Mouse (Mus musculus) urinary bladder, postnatal 4 days (tissue): ENCODE data around the gene Tmcc1.
"Not testable (repeated sequence)": the region's sequence is repeated elsewhere in the genome, so short reads cannot be mapped to it uniquely, and the experiment has no call there.

ENCODE experiments used
- DNase-seq, 2 experiments: peaks; one replicate each; pipeline ENCODE4 v3.0.0; 2021 to 2022; ENCODE audit warnings: low spot score in 2 of 2

The Tmcc1 gene

GRCm38 (mm10) chr6:116077608-116078007 is 115.7 kb downstream of the Tmcc1 start:
- DNase-seq, result no peak

- DNase-seq, result no peak
These were observed 118.4 kb downstream of the Tmcc1 start for GRCm38 (mm10) chr6:116074892-116075291.

DNA sequence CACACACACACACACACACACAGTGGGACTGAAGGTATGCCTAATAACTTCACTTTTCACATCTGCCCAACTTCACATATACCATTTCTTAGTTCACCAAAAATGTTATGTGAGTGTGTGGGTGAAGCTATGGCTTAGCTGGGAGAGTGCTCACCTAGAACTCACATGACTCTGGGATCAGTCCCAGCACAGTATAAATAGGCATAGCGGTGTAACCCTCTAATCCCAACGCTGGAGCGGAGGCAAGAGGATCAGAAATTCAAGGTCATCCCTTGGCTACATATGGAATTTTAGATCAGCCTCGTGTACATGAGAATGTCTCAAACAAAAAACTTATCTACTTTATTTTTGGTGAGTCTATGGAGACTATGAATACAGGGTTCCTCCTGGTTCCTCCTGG is 119.7 kb downstream of the Tmcc1 start:
- DNase-seq, result no peak

DNA sequence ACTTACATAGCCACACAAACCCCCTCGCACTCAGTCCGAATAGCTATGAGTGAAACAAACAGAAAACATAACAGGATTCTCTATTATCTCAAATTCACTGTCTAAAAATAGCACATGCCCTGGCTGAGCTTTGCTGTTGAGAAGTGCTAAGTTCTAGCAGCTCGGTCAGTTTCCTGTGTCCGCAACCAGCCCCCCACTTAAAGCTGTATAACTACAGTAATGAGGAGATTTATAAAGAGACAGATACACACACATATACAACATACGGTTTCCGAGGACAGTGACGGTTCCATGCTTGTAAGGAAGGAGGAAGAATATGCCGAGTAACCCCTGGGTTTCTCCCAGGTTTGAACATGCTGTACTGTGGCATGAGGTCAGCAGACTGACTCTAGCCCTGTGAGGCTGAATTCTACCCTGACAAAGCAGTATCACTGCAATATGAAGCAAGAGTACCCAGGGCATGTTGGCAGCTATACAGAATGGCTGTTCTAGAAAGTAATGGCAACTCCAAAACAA is 120.5 kb downstream of the Tmcc1 start:
- no peak for DNase-seq

- DNase-seq, result no peak
These were observed 121.0 kb downstream of the Tmcc1 start for GRCm38 (mm10) chr6:116072221-116072745.

DNA sequence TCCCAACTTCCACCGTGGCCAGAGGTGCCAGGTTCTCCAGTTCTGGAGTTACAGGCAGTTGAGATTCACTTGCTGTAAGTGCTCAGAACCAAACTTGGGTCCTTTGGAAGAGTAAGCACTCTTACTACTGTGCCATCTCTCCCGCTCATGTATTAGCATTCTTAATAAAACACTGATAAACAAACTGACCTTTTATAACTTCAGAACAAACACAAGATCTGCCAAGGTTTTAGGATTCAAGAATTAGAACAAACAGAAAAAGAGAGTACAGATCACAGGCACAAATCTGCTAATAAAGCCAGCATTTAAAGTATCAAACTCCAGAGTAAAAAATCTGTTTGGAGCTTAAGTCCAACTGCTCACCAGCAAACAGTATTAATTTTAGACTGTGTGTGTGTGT is 121.5 kb downstream of the Tmcc1 start:
- no peak for DNase-seq

- no peak for DNase-seq
These were observed 122.7 kb downstream of the Tmcc1 start for GRCm38 (mm10) chr6:116070558-116070957.

GRCm38 (mm10) chr6:116063516-116063915 is 129.8 kb downstream of the Tmcc1 start:
- DNase-seq, result no peak

GRCm38 (mm10) chr6:116059542-116059941 is 133.7 kb downstream of the Tmcc1 start:
- DNase-seq, result not testable (repeated sequence)

DNA sequence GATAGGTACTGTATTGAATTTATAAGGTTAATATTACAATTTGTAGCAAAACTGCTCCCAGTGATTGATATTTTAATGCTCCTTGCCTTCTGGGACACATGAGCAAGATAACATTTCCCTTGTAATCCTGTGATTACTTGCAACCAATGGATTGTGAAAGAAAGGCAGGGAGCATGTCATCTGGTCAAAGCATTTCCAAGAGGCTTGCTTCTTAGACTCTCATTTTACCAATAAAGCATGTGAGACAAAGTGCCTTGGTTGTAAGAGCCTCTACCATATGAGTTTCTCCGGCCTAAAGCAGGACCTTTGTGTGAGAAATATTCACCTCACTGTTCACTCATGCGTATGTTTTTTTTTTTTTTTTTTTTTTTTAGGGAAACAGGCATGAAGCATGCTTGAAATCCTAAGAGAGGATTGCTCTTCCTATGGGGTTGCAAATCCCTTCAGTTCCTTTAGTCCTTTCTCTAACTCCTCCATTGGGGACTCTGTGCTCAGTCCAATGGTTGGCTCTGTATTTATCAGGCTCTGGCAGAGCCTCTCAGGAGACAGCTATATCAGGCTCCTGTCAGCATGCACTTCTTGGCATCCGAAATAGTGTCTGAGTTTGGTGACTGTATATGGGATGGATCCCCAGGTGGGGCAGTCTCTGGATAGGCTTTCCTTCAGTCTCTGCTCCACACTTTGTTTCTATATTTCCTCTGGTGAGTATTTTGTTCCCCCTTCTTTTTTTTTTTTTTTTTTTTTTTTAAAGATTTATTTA is 134.6 kb downstream of the Tmcc1 start:
- no peak for DNase-seq

GRCm38 (mm10) chr6:116056676-116057264 is 136.5 kb downstream of the Tmcc1 start:
- DNase-seq, result no peak

- no peak for DNase-seq
These were observed 137.5 kb downstream of the Tmcc1 start for GRCm38 (mm10) chr6:116055766-116056165.

- DNase-seq, result no peak
These were observed 138.2 kb downstream of the Tmcc1 start for GRCm38 (mm10) chr6:116055001-116055471.

DNA sequence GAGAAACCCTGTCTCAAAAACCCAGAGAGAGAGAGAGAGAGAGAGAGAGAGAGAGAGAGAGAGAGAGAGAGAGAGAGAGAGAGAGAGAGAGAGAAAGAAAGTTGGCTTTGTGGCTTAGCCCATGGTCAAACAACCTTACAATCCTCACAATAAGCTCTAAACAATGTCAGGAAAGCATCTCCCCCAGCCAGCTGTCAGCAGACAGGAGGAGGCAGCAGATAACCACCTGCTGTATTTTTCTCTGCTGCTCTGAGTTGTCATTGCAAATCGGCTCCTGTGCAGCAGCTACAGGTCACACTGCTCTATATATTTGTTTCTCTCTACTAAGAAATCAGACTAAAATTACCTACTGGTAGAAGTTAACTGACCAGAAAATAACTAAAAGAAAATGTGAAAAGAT is 145.4 kb downstream of the Tmcc1 start:
- no peak for DNase-seq

- DNase-seq, result no peak
These were observed 145.9 kb downstream of the Tmcc1 start for GRCm38 (mm10) chr6:116047366-116047765.

- DNase-seq, result no peak
These were observed 149.2 kb downstream of the Tmcc1 start for GRCm38 (mm10) chr6:116044039-116044438.

DNA sequence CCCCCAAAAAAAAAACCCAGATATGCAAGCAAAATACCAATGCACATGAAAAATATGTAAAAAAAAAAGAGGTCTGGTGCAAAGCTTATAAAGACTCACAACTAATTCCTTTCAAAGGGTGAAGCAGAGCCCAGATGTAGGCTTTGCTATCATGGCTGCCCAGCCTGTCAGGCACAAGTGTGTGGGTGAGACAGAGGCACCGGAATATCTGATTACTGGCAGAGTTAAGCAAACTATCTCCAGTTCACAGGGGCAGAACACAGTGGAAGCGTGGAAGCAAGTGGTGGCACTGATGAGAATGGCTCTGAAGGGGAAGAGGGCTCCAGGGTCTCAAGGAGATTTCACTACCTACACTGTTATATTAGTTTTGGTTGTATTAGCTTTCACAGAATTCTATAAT is 155.1 kb downstream of the Tmcc1 start:
- DNase-seq, result no peak

- DNase-seq, result no peak
These were observed 155.9 kb downstream of the Tmcc1 start for GRCm38 (mm10) chr6:116037281-116037831.

DNA sequence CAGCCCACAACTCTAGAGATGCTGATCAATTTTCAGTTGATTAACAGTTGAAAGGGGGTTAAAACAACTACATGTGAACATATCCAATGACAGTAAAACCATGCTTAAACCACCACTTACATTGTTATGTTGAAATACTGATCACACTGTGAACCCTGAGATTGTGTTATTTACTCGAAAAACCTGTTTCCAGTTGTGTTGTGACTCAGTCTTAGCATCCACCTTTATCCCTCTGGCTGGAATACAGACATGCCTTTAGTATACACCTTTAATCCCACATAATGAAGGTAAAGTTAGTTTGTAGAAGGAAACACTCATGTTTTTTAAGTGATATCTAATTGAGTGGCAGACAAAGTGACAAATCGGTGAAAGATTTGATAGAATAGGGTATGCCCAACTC is 156.7 kb downstream of the Tmcc1 start:
- DNase-seq, result no peak

GRCm38 (mm10) chr6:116031052-116031451 is 162.2 kb downstream of the Tmcc1 start:
- DNase-seq, result no peak

DNA sequence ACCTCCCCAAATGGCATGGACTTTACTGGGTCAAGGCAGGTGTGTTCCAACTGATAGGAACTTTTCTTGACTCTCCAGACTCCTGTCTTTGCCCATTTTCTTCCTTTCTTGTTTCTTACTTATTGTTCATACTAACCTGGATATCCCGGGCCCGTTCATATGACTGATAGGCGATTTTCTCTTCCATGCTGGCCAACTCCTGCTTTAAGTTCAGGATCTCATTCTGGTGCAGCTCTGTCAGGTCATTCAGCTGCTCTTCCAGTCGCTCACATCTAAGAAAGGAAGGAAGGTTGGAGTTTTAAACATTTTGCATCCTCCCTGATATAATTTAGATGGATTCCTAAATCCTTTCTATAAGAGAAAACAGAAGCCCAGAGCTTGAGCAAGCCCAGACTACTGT is 168.6 kb downstream of the Tmcc1 start:
- no peak for DNase-seq

DNA sequence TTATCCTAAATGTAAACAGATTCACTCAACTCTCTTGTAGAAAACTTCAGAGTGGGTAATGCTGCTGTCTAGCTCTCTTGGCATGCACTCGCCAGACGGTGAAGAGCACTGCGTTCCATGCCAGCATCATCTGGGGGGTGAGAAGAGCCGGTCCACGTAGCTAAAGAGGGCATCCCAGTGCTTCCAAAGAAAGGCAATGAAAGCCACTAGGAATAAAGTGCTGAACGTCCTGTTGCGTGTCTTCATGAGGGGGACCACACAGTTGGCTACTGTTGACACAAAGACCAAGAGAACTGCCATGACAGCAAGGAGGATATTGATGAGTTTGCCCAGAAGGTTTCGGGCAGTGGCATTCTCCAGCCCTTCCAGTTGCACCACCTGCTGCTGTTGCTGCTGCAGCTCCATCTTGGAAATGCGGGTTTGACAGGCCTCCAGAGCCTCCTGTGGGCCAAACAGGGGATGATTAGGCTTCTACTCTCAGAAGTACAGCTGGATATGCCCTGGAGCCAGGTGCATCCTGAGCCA is 171.3 kb downstream of the Tmcc1 start:
- no peak for DNase-seq
